Mouse (Mus musculus) heart, embryonic 11.5 days (tissue): ENCODE measurements around the gene AI597479. TPM values are rescaled to one million over a fixed set of nuclear protein-coding genes. Genes with fewer than 3 reads are reported as not detected.
A peak's percentile ranks its signal among the peaks of the same experiment; 100 is the strongest.

ENCODE experiments used
- ATAC-seq: fragments of 200-750 bp; cut with Nextera tagmentation; replicated peaks from 2 replicates; pipeline ENCODE4 v1.8.0; 2017; ENCODE audit warnings: moderate library complexity; ENCODE audit not compliant: insufficient number of reproducible peaks, low FRiP score, low TSS enrichment
- H3K27ac ChIP-seq: fragments of 300-500 bp; sonication (generic); 2 replicates; pipeline ENCODE4 v1.5.1; 2014; ENCODE audit warnings: mild to moderate bottlenecking, low read depth, low read length
- H3K27me3 ChIP-seq: fragments of 300-500 bp; sonication (generic); 2 replicates; pipeline ENCODE4 v1.6.1; 2014; ENCODE audit warnings: mild to moderate bottlenecking, low read length, mixed read lengths; ENCODE audit not compliant: control insufficient read depth, insufficient read depth
- H3K36me3 ChIP-seq: fragments of 300-500 bp; sonication (generic); 2 replicates; pipeline ENCODE4 v1.6.1; 2014; ENCODE audit warnings: mild to moderate bottlenecking, low read length, moderate library complexity, mixed read lengths; ENCODE audit not compliant: control insufficient read depth, insufficient read depth
- H3K4me1 ChIP-seq: fragments of 300-500 bp; sonication (generic); 2 replicates; pipeline ENCODE4 v1.6.1; 2014; ENCODE audit warnings: low read length; ENCODE audit not compliant: control insufficient read depth, insufficient read depth
- H3K4me2 ChIP-seq: fragments of 300-500 bp; sonication (generic); 2 replicates; pipeline ENCODE4 v1.6.1; 2014; ENCODE audit warnings: mild to moderate bottlenecking, moderate library complexity
- H3K4me3 ChIP-seq: fragments of 300-500 bp; sonication (generic); 2 replicates; pipeline ENCODE4 v1.5.1; 2014; ENCODE audit warnings: low read depth, low read length
- H3K9ac ChIP-seq: fragments of 300-500 bp; sonication (generic); 2 replicates; pipeline ENCODE4 v1.6.1; 2014; ENCODE audit warnings: mild to moderate bottlenecking, low read depth, low read length, moderate library complexity
- H3K9me3 ChIP-seq: fragments of 300-500 bp; sonication (generic); replicated peaks from 2 replicates; pipeline ENCODE4 v1.6.1; 2016; ENCODE audit warnings: low read length; ENCODE audit not compliant: control insufficient read depth
- WGBS: fragments of 180-500 bp; shearing (Covaris S2); extraction: QIAGEN DNeasy Blood & Tissue Kit; methylation state at CpG from one replicate; pipeline ENCODE4 v1.1.7; 2014; ENCODE audit not compliant: insufficient replicate concordance; 5-methylcytosine and 5-hydroxymethylcytosine counted together
- polyA plus RNA-seq: library from polyadenylated mRNA; unstranded; fragments of >200 nt; fragmentation: Nextera tagmentation; extraction: Ambion mirVana; gene quantifications from 2 replicates; pipeline ENCODE4 v1.2.1, GENCODE M21; 2014

AI597479 gene
- polyA plus RNA-seq, 1 experiment from 2014 or later, result 22.4 TPM

GRCm38 (mm10) chr1:43157907-43158306 is 59.4 kb downstream of the AI597479 start:
- H3K9me3 ChIP-seq, result no peaks in the 10 kb centered on the region
- H3K27ac ChIP-seq, result no peak overlapping the region
- H3K27me3 ChIP-seq, result no peaks in the 10 kb centered on the region
- H3K4me1 ChIP-seq, result peaks cover 59% of the 10 kb centered on the region
- no peak overlapping the region for H3K4me3 ChIP-seq
- no peak overlapping the region for H3K4me2 ChIP-seq
- H3K36me3 ChIP-seq, result peaks cover 7% of the 10 kb centered on the region
- no peak overlapping the region for H3K9ac ChIP-seq
- ATAC-seq, result no peak
- 82% methylated on average over 2 of the region's 2 CpGs for WGBS

- no peak for ATAC-seq
- Histone ChIP-seq H3K36me3 (peaks cover 7% of the 10 kb centered on the region), H3K4me2 (peak overlapping the region; percentile 83), H3K9ac (0 out of 2 replicates have a peak overlapping the region, but pooled peaks have one; percentile 23), H3K9me3 (no peaks in the 10 kb centered on the region), H3K27me3 (no peaks in the 10 kb centered on the region), H3K4me1 (peaks cover 47% of the 10 kb centered on the region), H3K27ac (peak overlapping the region; percentile 42), H3K4me3 (peak overlapping the region; percentile 19)
- WGBS, result 27% methylated on average over 4 of the region's 4 CpGs
Measured at GRCm38 (mm10) chr1:43159429-43159828, 60.9 kb downstream of the AI597479 start.

- H3K9ac ChIP-seq, result peak overlapping the region; percentile 95
- 72% methylated on average over 3 of the region's 3 CpGs for WGBS
- H3K4me3 ChIP-seq, result peak overlapping the region; percentile 83
- ATAC-seq, result no peak
- H3K4me2 ChIP-seq, result peak overlapping the region; percentile 83
- H3K36me3 ChIP-seq, result peaks cover 6% of the 10 kb centered on the region
- H3K27me3 ChIP-seq, result no peaks in the 10 kb centered on the region
- H3K4me1 ChIP-seq, result peaks cover 29% of the 10 kb centered on the region
- no peaks in the 10 kb centered on the region for H3K9me3 ChIP-seq
- H3K27ac ChIP-seq, result peak overlapping the region; percentile 55
Measured at GRCm38 (mm10) chr1:43162394-43162793, 63.9 kb downstream of the AI597479 start.

GRCm38 (mm10) chr1:43163084-43163466 is 64.6 kb downstream of the AI597479 start:
- peak; percentile 45 for ATAC-seq
- H3K4me1 ChIP-seq, result peaks cover 33% of the 10 kb centered on the region

GRCm38 (mm10) chr1:43163467-43164418 is 65.2 kb downstream of the AI597479 start:
- H3K9me3 ChIP-seq, result no peaks in the 10 kb centered on the region
- H3K4me3 ChIP-seq, result peak overlapping the region; percentile 83
- peak overlapping the region; percentile 95 for H3K9ac ChIP-seq
- peaks cover 39% of the 10 kb centered on the region for H3K4me1 ChIP-seq
- no peaks in the 10 kb centered on the region for H3K27me3 ChIP-seq
- ATAC-seq, result peak; percentile 83
- H3K27ac ChIP-seq, result peak overlapping the region; percentile 96
- 4% methylated on average over 58 of the region's 61 CpGs for WGBS
- no peaks in the 10 kb centered on the region for H3K36me3 ChIP-seq
- peak overlapping the region; percentile 83 for H3K4me2 ChIP-seq

More at GRCm38 (mm10) chr1:43163084-43163466, 64.6 kb downstream of the AI597479 start:
- Histone ChIP-seq H3K9ac (peak overlapping the region; percentile 95), H3K27me3 (no peaks in the 10 kb centered on the region), H3K4me2 (peak overlapping the region; percentile 83), H3K36me3 (no peaks in the 10 kb centered on the region), H3K4me3 (peak overlapping the region; percentile 83), H3K27ac (peak overlapping the region; percentile 96), H3K9me3 (no peaks in the 10 kb centered on the region)
- WGBS, result 2% methylated on average over 6 of the region's 6 CpGs

- Histone ChIP-seq H3K9me3 (no peaks in the 10 kb centered on the region), H3K36me3 (no peaks in the 10 kb centered on the region), H3K4me1 (peaks cover 33% of the 10 kb centered on the region), H3K4me2 (no peak overlapping the region), H3K9ac (no peak overlapping the region), H3K27ac (peak overlapping the region; percentile 96), H3K4me3 (no peak overlapping the region), H3K27me3 (no peaks in the 10 kb centered on the region)
- WGBS, result 86% methylated on average over 5 of the region's 5 CpGs
- ATAC-seq, result no peak
Measured at GRCm38 (mm10) chr1:43164582-43164981, 66.1 kb downstream of the AI597479 start.

Other genes starting within 250 kb of the AI597479 start
- gene Mrps9, start 247.5 kb upstream of the AI597479 start, polyA plus RNA-seq, result 65.3 and 69.0 TPM in 2 replicates
- 3.8 and 5.0 TPM in 2 replicates for gene Gpr45, start 145.8 kb upstream of the AI597479 start, polyA plus RNA-seq
- 8.6 and 8.7 TPM in 2 replicates for gene Tgfbrap1, start 73 bp upstream of the AI597479 start, polyA plus RNA-seq
- 181 and 186 TPM in 2 replicates for gene Fhl2, start 98.3 kb downstream of the AI597479 start, polyA plus RNA-seq